Mouse (Mus musculus) midbrain, embryonic 14.5 days (tissue): ENCODE data around the gene Fam171a2. TPM values are rescaled to one million over a fixed set of nuclear protein-coding genes. Genes with fewer than 3 reads are reported as not detected.

Experiments used
- ATAC-seq: fragments of 200-750 bp; cut with Nextera tagmentation; 2 replicates; pipeline ENCODE4 v1.8.0; 2017; ENCODE audit warnings: moderate number of reproducible peaks, moderate library complexity; ENCODE audit not compliant: low FRiP score, low TSS enrichment
- DNase-seq: peaks from one replicate; pipeline ENCODE4 v3.0.0-alpha.2; 2015
- H3K27ac ChIP-seq: fragments of 300-500 bp; sonication (generic); replicated peaks from 2 replicates; pipeline ENCODE4 v1.5.1; 2014; ENCODE audit warnings: mild to moderate bottlenecking, low read depth, low read length, moderate library complexity
- H3K27me3 ChIP-seq: fragments of 300-500 bp; sonication (generic); 2 replicates; pipeline ENCODE4 v1.6.1; 2014; ENCODE audit warnings: low read length, control low read depth, mixed read lengths; ENCODE audit not compliant: control insufficient read depth, insufficient read depth
- H3K36me3 ChIP-seq: fragments of 300-500 bp; sonication (generic); 2 replicates; pipeline ENCODE4 v1.6.1; 2014; ENCODE audit warnings: low read length, control low read depth; ENCODE audit not compliant: control insufficient read depth, insufficient read depth
- H3K4me1 ChIP-seq: fragments of 300-500 bp; sonication (generic); 2 replicates; pipeline ENCODE4 v1.6.1; 2014; ENCODE audit warnings: mild to moderate bottlenecking, antibody characterized with exemption, low read length, control low read depth; ENCODE audit not compliant: control insufficient read depth, insufficient read depth
- H3K4me2 ChIP-seq: fragments of 300-500 bp; sonication (generic); 2 replicates; pipeline ENCODE4 v1.6.1; 2014; ENCODE audit warnings: mild to moderate bottlenecking, low read length, moderate library complexity
- H3K4me3 ChIP-seq: fragments of 300-500 bp; sonication (generic); replicated peaks from 2 replicates; pipeline ENCODE4 v1.5.1; 2014; ENCODE audit warnings: low read depth, low read length
- H3K9ac ChIP-seq: fragments of 300-500 bp; sonication (generic); replicated peaks from 2 replicates; pipeline ENCODE4 v1.6.1; 2014; ENCODE audit warnings: mild to moderate bottlenecking, low read length, moderate library complexity
- H3K9me3 ChIP-seq: fragments of 300-500 bp; sonication (generic); 2 replicates; pipeline ENCODE4 v1.6.1; 2016; ENCODE audit warnings: low read length, control low read depth, mixed read lengths; ENCODE audit not compliant: control insufficient read depth
- WGBS: fragments of 180-500 bp; shearing (Covaris S2); extraction: QIAGEN DNeasy Blood & Tissue Kit; methylation state at CpG from one replicate; pipeline ENCODE4 v1.1.7; 2014; 5-methylcytosine and 5-hydroxymethylcytosine counted together
- polyA plus RNA-seq: library from polyadenylated mRNA; unstranded; fragments of >200 nt; fragmentation: Nextera tagmentation; extraction: Ambion mirVana; gene quantifications from 2 replicates; pipeline ENCODE4 v1.2.1, GENCODE M21; 2014

Gene Fam171a2
- polyA plus RNA-seq, 1 experiment from 2014 or later = 28.6 TPM

- Histone ChIP-seq H3K9ac (no peak overlapping the region), H3K4me3 (no peak overlapping the region), H3K36me3 (peaks cover 80% of the 10 kb centered on the region), H3K27me3 (no peaks in the 10 kb centered on the region), H3K27ac (no peak overlapping the region), H3K9me3 (no peaks in the 10 kb centered on the region), H3K4me2 (no peak overlapping the region), H3K4me1 (no peaks in the 10 kb centered on the region)
- ATAC-seq = no peak
- no peak for DNase-seq
- WGBS = 94% methylated on average over 10 of the region's 10 CpGs
These were observed 34.3 kb upstream of the Fam171a2 start for GRCm38 (mm10) chr11:102481779-102482178.

- 80% methylated on average over 4 of the region's 4 CpGs for WGBS
- no peak overlapping the region for H3K4me2 ChIP-seq
- peak; percentile 17 for DNase-seq
- no peak for ATAC-seq
- no peaks in the 10 kb centered on the region for H3K9me3 ChIP-seq
- no peak overlapping the region for H3K4me3 ChIP-seq
- H3K27ac ChIP-seq = no peak overlapping the region
- H3K9ac ChIP-seq = no peak overlapping the region
- no peaks in the 10 kb centered on the region for H3K27me3 ChIP-seq
- H3K36me3 ChIP-seq = peaks cover 74% of the 10 kb centered on the region
- H3K4me1 ChIP-seq = no peaks in the 10 kb centered on the region
These were observed 33.4 kb upstream of the Fam171a2 start for GRCm38 (mm10) chr11:102480897-102481296.

GRCm38 (mm10) chr11:102480111-102480510, 32.6 kb upstream of the Fam171a2 start:
- Histone ChIP-seq H3K4me1 (no peaks in the 10 kb centered on the region), H3K9me3 (no peaks in the 10 kb centered on the region), H3K27me3 (no peaks in the 10 kb centered on the region), H3K9ac (no peak overlapping the region), H3K4me3 (no peak overlapping the region), H3K27ac (no peak overlapping the region), H3K4me2 (no peak overlapping the region), H3K36me3 (peaks cover 70% of the 10 kb centered on the region)
- DNase-seq = no peak
- WGBS = 97% methylated on average over 15 of the region's 15 CpGs
- ATAC-seq = no peak

GRCm38 (mm10) chr11:102479581-102479980, 32.1 kb upstream of the Fam171a2 start:
- no peaks in the 10 kb centered on the region for H3K27me3 ChIP-seq
- H3K4me1 ChIP-seq = no peaks in the 10 kb centered on the region
- ATAC-seq (no peak), DNase-seq (no peak)
- H3K27ac ChIP-seq = no peak overlapping the region
- H3K4me2 ChIP-seq = no peak overlapping the region
- no peak overlapping the region for H3K4me3 ChIP-seq
- H3K9me3 ChIP-seq = no peaks in the 10 kb centered on the region
- peaks cover 65% of the 10 kb centered on the region for H3K36me3 ChIP-seq
- no peak overlapping the region for H3K9ac ChIP-seq
- 97% methylated on average over 23 of the region's 23 CpGs for WGBS

GRCm38 (mm10) chr11:102478671-102479070, 31.2 kb upstream of the Fam171a2 start:
- ATAC-seq = no peak

GRCm38 (mm10) chr11:102475027-102475426, 27.5 kb upstream of the Fam171a2 start:
- Histone ChIP-seq H3K36me3 (peaks cover 32% of the 10 kb centered on the region), H3K4me2 (no peak overlapping the region), H3K27me3 (no peaks in the 10 kb centered on the region), H3K4me1 (no peaks in the 10 kb centered on the region), H3K9ac (no peak overlapping the region), H3K4me3 (no peak overlapping the region), H3K9me3 (no peaks in the 10 kb centered on the region), H3K27ac (no peak overlapping the region)
- no peak for ATAC-seq
- WGBS = 93% methylated on average over 3 of the region's 3 CpGs
- DNase-seq = no peak

More at GRCm38 (mm10) chr11:102478671-102479070, 31.2 kb upstream of the Fam171a2 start:
- Histone ChIP-seq H3K4me1 (no peaks in the 10 kb centered on the region), H3K36me3 (peaks cover 62% of the 10 kb centered on the region), H3K4me3 (no peak overlapping the region), H3K27ac (no peak overlapping the region), H3K9ac (no peak overlapping the region), H3K27me3 (no peaks in the 10 kb centered on the region), H3K9me3 (no peaks in the 10 kb centered on the region), H3K4me2 (no peak overlapping the region)
- WGBS = 84% methylated on average over 3 of the region's 3 CpGs
- DNase-seq = no peak

- Histone ChIP-seq H3K4me1 (peaks cover 8% of the 10 kb centered on the region), H3K9me3 (no peaks in the 10 kb centered on the region), H3K4me3 (no peak within 1 kb of the TSS), H3K9ac (no peak within 1 kb of the TSS), H3K36me3 (no peaks in the 10 kb centered on the region), H3K4me2 (no peak within 1 kb of the TSS), H3K27ac (no peak within 1 kb of the TSS), H3K27me3 (no peaks in the 10 kb centered on the region)
- DNase-seq = no peak
- 75% methylated on average over 11 of the region's 11 CpGs for WGBS
- no peak for ATAC-seq
These were observed 22.3 kb upstream of the Fam171a2 start, which contains the start of gene Itga2b for GRCm38 (mm10) chr11:102469648-102470357. TSS of gene Itga2b (minus strand) at chr11:102470122.

- ATAC-seq (peak; percentile 85), DNase-seq (peak; percentile 90)
- Histone ChIP-seq H3K36me3 (no peaks in the 10 kb centered on the region), H3K4me2 (peak overlapping the region; percentile 73), H3K9me3 (no peaks in the 10 kb centered on the region), H3K27me3 (no peaks in the 10 kb centered on the region), H3K27ac (no peak overlapping the region; the same call in 1 of the 2 replicates), H3K9ac (peak overlapping the region; percentile 52), H3K4me1 (peaks cover 8% of the 10 kb centered on the region), H3K4me3 (peak overlapping the region; percentile 39)
- WGBS = under 1% methylated on average over 37 of the region's 37 CpGs
These were observed 19.7 kb upstream of the Fam171a2 start for GRCm38 (mm10) chr11:102467041-102467631.
